Mouse (Mus musculus): Measurements from ENCODE around the gene Nipa1. TPM values are rescaled to one million over a fixed set of nuclear protein-coding genes. Genes with fewer than 3 reads are reported as not detected.

Gene Nipa1
- total and polyA plus RNA-seq, 2 experiments from 2014 or later = 31.4 to 48.0 TPM

DNA sequence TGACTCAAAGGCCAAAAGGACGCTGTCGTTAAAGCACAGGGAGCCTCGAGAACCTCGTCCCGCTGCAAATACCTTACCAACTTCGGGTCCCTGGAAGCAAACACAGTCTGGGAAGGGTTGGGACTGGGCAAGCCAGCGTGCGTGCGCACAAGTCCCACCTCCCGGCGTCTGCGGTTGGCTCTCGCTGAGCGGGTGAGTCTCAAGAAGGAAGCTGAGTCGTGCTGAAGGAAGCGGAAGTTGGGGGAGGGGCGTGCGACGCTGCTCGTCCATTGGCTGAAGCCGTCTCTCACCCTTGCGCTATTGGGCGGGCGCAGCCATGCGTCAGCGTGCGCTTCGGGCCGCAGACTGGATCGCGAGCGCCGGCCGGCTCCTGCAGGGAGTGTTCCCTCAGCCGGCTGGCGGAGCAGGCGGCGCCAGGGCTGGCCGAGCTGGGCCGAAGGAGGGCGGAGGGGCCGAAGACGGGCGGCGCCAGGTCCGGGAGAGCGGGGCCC, 30.1 kb upstream of the Nipa1 start, which contains the start of gene Herc2:
TSS of gene Herc2 (plus strand) at position 366 of the 491 bp plus-strand sequence.
- ATAC-seq (peak; percentile 100), DNase-seq (ENCODE audit: low spot score) (peak; percentile 100)
- Histone ChIP-seq H3K9me3 (ENCODE audit: low read length) (no peaks in the 10 kb centered on the region), H3K36me3 (ENCODE audit: insufficient read depth, low read length) (no peaks in the 10 kb centered on the region), H3K9ac (replicated peaks; ENCODE audit: low read length) (peak within 1 kb of the TSS; percentile 81), H3K4me2 (ENCODE audit: low read depth, low read length) (peak within 1 kb of the TSS; percentile 65), H3K27ac (peak within 1 kb of the TSS; percentile 93), H3K4me3 (ENCODE audit: low read length) (peak within 1 kb of the TSS; percentile 91), H3K4me1 (ENCODE audit: insufficient read depth, low read length) (peaks cover 7% of the 10 kb centered on the region), H3K27me3 (ENCODE audit: insufficient read depth, low read length) (no peaks in the 10 kb centered on the region)
- WGBS = under 1% methylated on average over 46 of the region's 47 CpGs
- no peak for TF ChIP-seq CTCF (IDR thresholded peaks at IDR 0.05; ENCODE audit: low read depth)

DNA sequence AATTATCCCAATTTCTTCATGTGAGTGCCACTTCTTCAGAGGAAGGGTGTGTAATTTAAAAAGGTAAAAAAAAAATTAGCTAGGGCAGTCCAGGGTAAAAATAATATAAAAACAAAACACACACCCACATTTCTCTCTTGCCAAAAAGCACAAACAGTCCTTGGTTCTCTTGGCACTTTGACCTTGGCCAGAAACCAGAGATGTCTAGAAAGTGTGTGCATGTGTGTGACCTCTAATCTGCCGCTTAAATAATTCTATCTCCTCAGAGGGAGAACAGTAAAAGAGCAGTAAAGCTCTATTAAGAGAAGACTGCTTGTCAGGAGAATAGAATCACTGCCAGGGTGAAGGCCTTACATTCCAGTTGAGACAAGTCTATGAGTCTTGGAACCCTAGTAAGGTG, 27.4 kb upstream of the Nipa1 start:
- no peak overlapping the region for H3K4me3 ChIP-seq (ENCODE audit: low read length)
- 83% methylated on average over 1 of the region's 1 CpGs for WGBS
- ATAC-seq (no peak), DNase-seq (ENCODE audit: low spot score) (no peak)
- H3K4me2 ChIP-seq (ENCODE audit: low read depth, low read length) = no peak overlapping the region
- TF ChIP-seq CTCF (IDR thresholded peaks at IDR 0.05; ENCODE audit: low read depth) = no peak
- peaks cover 7% of the 10 kb centered on the region for H3K4me1 ChIP-seq (ENCODE audit: insufficient read depth, low read length)
- H3K36me3 ChIP-seq (ENCODE audit: insufficient read depth, low read length) = no peaks in the 10 kb centered on the region
- no peak overlapping the region for H3K27ac ChIP-seq
- H3K27me3 ChIP-seq (ENCODE audit: insufficient read depth, low read length) = no peaks in the 10 kb centered on the region
- H3K9ac ChIP-seq (replicated peaks; ENCODE audit: low read length) = no peak overlapping the region
- H3K9me3 ChIP-seq (ENCODE audit: low read length) = no peaks in the 10 kb centered on the region

DNA sequence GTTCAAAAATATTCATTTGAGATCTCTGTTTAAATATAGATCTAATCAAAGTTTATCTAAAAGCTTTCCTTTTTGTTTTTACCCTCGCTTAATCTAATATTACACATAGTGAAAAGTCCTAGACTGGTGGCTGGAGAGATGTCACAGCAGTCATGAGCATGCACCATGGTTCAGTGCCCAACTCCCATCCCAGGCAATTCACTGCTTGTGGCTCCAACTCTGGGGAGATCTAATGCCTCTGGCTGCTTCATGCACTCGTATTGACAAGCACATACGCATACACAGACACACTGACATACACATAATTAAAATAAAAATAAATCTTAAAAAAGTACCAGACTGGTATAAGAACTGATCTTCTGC, 24.5 kb upstream of the Nipa1 start:
- no peak for ATAC-seq
- TF ChIP-seq CTCF (IDR thresholded peaks at IDR 0.05; ENCODE audit: low read depth) = no peak
- Histone ChIP-seq H3K9ac (replicated peaks; ENCODE audit: low read length) (no peak overlapping the region), H3K4me2 (ENCODE audit: low read depth, low read length) (no peak overlapping the region), H3K9me3 (ENCODE audit: low read length) (no peaks in the 10 kb centered on the region), H3K4me1 (ENCODE audit: insufficient read depth, low read length) (peaks cover 1% of the 10 kb centered on the region; the same call in 1 of the 2 replicates), H3K36me3 (ENCODE audit: insufficient read depth, low read length) (no peaks in the 10 kb centered on the region), H3K4me3 (ENCODE audit: low read length) (no peak overlapping the region), H3K27me3 (ENCODE audit: insufficient read depth, low read length) (no peaks in the 10 kb centered on the region), H3K27ac (no peak overlapping the region)
- DNase-seq (ENCODE audit: low spot score) = no peak
- WGBS = 83% methylated on average over 3 of the region's 3 CpGs

DNA sequence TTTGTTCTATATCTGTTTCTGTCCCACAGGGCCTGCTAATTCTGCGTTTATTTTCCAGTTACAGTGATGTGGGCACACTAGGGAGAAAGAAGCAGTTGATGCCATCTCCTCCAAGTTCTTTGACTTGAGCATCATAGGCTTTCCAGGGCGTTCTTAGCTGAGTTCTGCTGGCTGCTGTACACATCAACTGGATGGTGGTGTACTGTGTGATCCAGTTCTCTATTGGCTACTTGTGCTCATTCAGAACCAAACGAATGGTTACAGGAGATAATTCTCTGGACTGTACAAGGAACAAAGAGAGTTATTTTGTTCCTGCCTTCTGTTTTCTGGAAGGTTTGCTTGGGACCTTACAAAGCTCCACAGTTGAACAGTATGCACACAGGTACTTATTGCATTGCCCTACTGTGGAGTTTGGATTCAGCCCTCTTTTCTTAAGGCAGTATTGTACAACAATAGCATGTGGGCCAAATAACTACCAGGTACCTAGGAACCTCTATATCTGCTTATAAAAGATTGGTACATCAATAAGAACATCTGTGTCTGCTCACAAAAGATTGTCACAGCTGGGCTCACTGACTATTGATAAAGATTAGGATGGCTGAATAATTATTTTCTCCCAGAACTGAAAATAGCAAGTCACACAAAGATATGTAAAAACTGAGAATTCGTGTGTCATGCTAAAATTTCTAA, 24.0 kb upstream of the Nipa1 start:
- H3K4me1 ChIP-seq (ENCODE audit: insufficient read depth, low read length) = no peaks in the 10 kb centered on the region
- no peak overlapping the region for H3K9ac ChIP-seq (replicated peaks; ENCODE audit: low read length)
- H3K9me3 ChIP-seq (ENCODE audit: low read length) = no peaks in the 10 kb centered on the region
- DNase-seq (ENCODE audit: low spot score) (no peak), ATAC-seq (no peak)
- no peak overlapping the region for H3K4me3 ChIP-seq (ENCODE audit: low read length)
- H3K4me2 ChIP-seq (ENCODE audit: low read depth, low read length) = no peak overlapping the region
- H3K27ac ChIP-seq = no peak overlapping the region
- 61% methylated on average over 4 of the region's 4 CpGs for whole genome bisulfite sequencing
- no peak for TF ChIP-seq CTCF (IDR thresholded peaks at IDR 0.05; ENCODE audit: low read depth)
- no peaks in the 10 kb centered on the region for H3K27me3 ChIP-seq (ENCODE audit: insufficient read depth, low read length)
- no peaks in the 10 kb centered on the region for H3K36me3 ChIP-seq (ENCODE audit: insufficient read depth, low read length)

GRCm38 (mm10) chr7:56042353-56042752, 22.6 kb upstream of the Nipa1 start:
- TF ChIP-seq CTCF (IDR thresholded peaks at IDR 0.05; ENCODE audit: low read depth) = peak; percentile 90

GRCm38 (mm10) chr7:56023586-56023985, 3.8 kb upstream of the Nipa1 start:
- no peak overlapping the region for H3K4me2 ChIP-seq (ENCODE audit: low read depth, low read length)
- H3K9ac ChIP-seq (replicated peaks; ENCODE audit: low read length) = no peak overlapping the region
- no peak overlapping the region for H3K27ac ChIP-seq
- TF ChIP-seq CTCF (IDR thresholded peaks at IDR 0.05; ENCODE audit: low read depth) = no peak
- ATAC-seq (no peak), DNase-seq (ENCODE audit: low spot score) (no peak)
- H3K4me3 ChIP-seq (ENCODE audit: low read length) = no peak overlapping the region
- H3K27me3 ChIP-seq (ENCODE audit: insufficient read depth, low read length) = no peaks in the 10 kb centered on the region
- H3K36me3 ChIP-seq (ENCODE audit: insufficient read depth, low read length) = no peaks in the 10 kb centered on the region
- 89% methylated on average over 3 of the region's 3 CpGs for WGBS
- H3K9me3 ChIP-seq (ENCODE audit: low read length) = no peaks in the 10 kb centered on the region
- no peaks in the 10 kb centered on the region for H3K4me1 ChIP-seq (ENCODE audit: insufficient read depth, low read length)

More at GRCm38 (mm10) chr7:56042353-56042752, 22.6 kb upstream of the Nipa1 start:
- Histone ChIP-seq H3K36me3 (ENCODE audit: insufficient read depth, low read length) (no peaks in the 10 kb centered on the region), H3K4me2 (ENCODE audit: low read depth, low read length) (no peak overlapping the region), H3K27me3 (ENCODE audit: insufficient read depth, low read length) (no peaks in the 10 kb centered on the region), H3K4me3 (ENCODE audit: low read length) (no peak overlapping the region), H3K9me3 (ENCODE audit: low read length) (no peaks in the 10 kb centered on the region), H3K9ac (replicated peaks; ENCODE audit: low read length) (no peak overlapping the region), H3K27ac (no peak overlapping the region), H3K4me1 (ENCODE audit: insufficient read depth, low read length) (no peaks in the 10 kb centered on the region)
- ATAC-seq (no peak), DNase-seq (ENCODE audit: low spot score) (peak; percentile 85)
- WGBS = 16% methylated on average over 5 of the region's 5 CpGs
